Mouse (Mus musculus) spleen, postnatal 36 days (tissue): ENCODE data around the gene Acsbg1.
A peak's percentile ranks its signal among the peaks of the same experiment; 100 is the strongest.

Source experiments
- DNase-seq, 2 experiments: peaks; one replicate each; pipeline ENCODE4 v3.0.0; 2022; ENCODE audit warnings: low spot score in 2 of 2, mixed read lengths in 1 of 2

Acsbg1 gene

GRCm38 (mm10) chr9:54671962-54672361 is 10.3 kb upstream of the Acsbg1 start:
- DNase-seq = no peak

GRCm38 (mm10) chr9:54668455-54668854 is 6.8 kb upstream of the Acsbg1 start:
- no peak for DNase-seq

DNA sequence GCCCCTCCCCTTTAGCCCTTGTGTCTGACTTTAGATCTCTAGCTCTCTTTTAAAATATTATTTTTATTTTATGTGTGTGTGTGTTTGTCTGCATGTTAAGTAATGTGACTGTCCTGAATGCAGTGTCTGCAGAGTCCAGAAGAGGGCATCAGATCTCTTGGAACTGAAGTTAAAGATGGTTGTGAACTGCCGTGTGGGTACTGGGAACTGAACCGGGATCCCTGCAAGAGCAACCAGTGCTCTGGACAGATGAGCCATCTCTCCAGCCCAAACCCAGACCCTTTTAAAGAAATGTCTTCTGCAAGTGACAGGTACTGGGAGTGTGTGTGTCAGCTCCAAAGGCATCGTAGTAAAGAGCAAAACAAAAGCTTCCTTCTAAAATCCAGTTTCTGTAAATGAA is 4.4 kb upstream of the Acsbg1 start:
- no peak for DNase-seq

GRCm38 (mm10) chr9:54664358-54664757 is 2.7 kb upstream of the Acsbg1 start:
- no peak for DNase-seq

GRCm38 (mm10) chr9:54658773-54659172 is 2.9 kb downstream of the Acsbg1 start:
- no peak for DNase-seq

GRCm38 (mm10) chr9:54656402-54656801 is 5.3 kb downstream of the Acsbg1 start:
- no peak for DNase-seq

- no peak for DNase-seq
Observed at GRCm38 (mm10) chr9:54655846-54656245, 5.8 kb downstream of the Acsbg1 start.

DNA sequence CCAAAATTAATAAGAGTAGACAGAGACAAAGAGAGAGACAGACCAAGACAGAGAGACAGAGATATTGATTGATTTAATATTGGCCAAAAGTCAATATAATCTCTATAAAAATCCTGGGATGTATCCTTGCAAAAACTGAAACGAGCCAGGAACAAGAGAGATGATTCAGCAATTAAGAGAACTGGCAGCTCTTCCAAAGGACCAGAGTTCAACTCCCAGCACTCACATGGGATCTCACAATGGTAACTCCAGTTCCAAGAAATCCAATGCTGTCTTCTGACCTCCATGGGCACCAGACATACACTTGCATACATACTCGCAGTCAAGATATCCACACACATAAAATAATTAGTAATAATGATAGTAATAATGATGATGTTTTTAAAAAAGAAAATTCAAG is 8.9 kb downstream of the Acsbg1 start:
- DNase-seq = no peak

DNA sequence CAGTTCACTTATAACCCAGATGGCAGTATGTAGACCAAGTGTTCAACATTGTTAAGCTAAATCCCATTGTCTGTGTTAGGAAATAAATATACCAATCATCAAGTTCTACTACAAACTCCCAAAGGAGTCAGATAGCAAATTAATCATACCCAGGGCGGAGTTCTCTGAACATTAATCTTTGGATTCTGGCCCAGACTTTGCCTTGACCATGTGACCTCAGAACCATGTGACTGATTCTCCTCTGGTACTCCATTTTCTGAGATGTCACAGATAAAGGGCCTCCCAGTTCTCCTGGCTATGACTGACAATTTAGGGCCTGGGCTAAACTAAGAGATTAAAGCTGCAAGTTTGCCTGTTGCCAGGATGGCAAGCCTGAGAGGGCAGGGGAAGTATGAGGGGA is 12.3 kb downstream of the Acsbg1 start:
- no peak for DNase-seq

DNA sequence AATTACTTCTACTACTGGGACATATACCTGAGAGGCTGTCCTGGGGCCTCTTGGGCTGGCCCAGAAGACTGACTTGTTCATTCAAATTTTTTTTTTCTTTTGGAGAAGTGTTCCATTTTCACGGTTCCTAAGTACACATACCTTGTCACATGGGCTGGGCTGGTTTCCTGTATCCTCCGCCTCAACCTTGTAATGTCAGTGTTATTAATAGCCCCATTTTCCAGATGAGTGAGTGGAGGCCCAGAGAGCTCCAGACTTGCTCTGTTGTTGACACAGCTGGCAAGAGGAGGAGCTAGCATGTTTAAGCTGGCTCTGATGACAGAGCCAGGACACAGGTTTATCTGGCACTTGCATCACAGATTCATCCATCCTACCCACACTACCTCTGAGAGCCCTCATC is 14.2 kb downstream of the Acsbg1 start:
- no peak for DNase-seq

GRCm38 (mm10) chr9:54646252-54646651 is 15.4 kb downstream of the Acsbg1 start:
- DNase-seq = no peak

- DNase-seq = no peak
Observed at GRCm38 (mm10) chr9:54645530-54645929, 16.1 kb downstream of the Acsbg1 start.

GRCm38 (mm10) chr9:54643179-54643578 is 18.5 kb downstream of the Acsbg1 start:
- no peak for DNase-seq

GRCm38 (mm10) chr9:54642556-54642955 is 19.1 kb downstream of the Acsbg1 start:
- peak; percentile 40 to 51 for DNase-seq

GRCm38 (mm10) chr9:54642149-54642548 is 19.5 kb downstream of the Acsbg1 start:
- no peak for DNase-seq

GRCm38 (mm10) chr9:54641548-54641947 is 20.1 kb downstream of the Acsbg1 start:
- DNase-seq = no peak

DNA sequence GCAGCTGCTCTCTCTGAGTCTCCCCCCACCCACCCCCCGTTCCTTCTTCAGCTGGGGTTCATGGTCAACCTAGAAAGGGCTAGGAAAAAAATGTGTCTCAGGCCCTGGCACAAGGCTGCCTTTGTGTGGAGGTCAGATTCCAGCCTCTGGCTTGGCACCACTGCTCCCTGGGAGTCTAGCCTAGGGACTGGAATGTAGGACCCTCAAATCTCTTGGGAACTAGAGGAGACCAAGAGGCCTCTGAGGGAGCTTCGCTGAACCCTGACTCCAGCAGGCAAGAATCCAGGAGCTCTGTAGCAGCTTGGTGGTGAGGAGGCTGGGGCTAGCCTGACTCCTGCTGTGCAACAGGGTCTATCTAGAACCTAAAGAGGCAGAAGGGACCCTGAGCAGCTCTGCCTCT is 22.5 kb downstream of the Acsbg1 start:
- DNase-seq = no peak

GRCm38 (mm10) chr9:54637510-54638314 is 24.0 kb downstream of the Acsbg1 start:
- peak in 1 of 2 experiments; percentile 6 for DNase-seq

- DNase-seq = no peak
Observed at GRCm38 (mm10) chr9:54633401-54633800, 28.3 kb downstream of the Acsbg1 start.

DNA sequence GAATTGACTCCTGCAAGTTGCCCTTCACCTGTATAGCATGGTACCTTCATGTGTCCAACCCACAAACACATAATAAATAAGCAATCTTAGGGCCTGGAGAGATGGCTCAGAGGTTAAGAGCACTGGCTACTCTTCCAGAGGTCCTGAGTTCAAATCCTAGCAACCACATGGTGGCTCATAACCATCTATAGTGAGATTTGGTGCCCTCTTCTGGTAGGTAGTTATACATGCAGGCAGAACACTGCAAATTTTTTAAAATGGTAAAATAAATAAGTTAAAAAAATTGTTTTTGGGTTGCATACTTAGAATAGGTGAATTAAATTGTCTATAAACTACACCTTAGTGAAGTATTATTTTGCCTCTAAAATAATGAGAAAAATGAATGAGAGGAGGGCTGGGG is 30.8 kb downstream of the Acsbg1 start:
- no peak for DNase-seq

DNA sequence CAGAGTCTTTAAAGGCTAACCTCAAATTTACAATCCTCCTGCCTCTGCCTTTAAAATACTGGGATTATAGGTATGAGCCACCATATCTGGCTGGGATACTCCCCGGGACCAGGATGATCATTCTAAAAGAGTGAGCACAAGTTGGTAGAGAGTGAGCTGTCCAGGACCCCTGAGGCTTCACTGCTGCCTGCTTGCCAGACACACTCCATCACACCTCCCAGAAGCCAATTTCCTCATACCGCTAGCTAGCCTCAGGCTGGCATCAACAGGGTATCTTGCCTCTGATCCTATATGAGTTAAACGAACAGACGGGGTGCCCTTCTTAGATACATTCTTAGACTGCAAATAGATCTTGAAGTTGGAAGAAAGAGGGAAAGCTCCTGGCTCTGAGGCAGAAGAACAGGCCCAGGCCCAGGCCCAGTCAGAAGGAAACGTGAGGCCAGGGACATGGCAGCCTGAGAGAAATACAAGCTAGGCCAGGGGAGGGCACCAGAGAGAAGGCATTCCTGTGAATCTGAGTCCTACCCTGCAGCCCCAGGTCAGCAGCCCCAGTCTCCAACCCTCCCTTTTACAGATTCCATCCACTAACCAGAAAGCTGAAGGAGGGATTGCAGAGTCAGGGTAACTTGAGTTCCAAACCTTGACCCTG is 31.9 kb downstream of the Acsbg1 start:
- DNase-seq = no peak

GRCm38 (mm10) chr9:54628752-54629151 is 32.9 kb downstream of the Acsbg1 start:
- DNase-seq = no peak

- no peak for DNase-seq
Observed at GRCm38 (mm10) chr9:54627240-54627639, 34.4 kb downstream of the Acsbg1 start.
